Mouse (Mus musculus): ENCODE measurements around the gene Mrpl58.
"Not testable (repeated sequence)": the region's sequence is repeated elsewhere in the genome, so short reads cannot be mapped to it uniquely, and the experiment has no call there.

Mrpl58 gene

DNA sequence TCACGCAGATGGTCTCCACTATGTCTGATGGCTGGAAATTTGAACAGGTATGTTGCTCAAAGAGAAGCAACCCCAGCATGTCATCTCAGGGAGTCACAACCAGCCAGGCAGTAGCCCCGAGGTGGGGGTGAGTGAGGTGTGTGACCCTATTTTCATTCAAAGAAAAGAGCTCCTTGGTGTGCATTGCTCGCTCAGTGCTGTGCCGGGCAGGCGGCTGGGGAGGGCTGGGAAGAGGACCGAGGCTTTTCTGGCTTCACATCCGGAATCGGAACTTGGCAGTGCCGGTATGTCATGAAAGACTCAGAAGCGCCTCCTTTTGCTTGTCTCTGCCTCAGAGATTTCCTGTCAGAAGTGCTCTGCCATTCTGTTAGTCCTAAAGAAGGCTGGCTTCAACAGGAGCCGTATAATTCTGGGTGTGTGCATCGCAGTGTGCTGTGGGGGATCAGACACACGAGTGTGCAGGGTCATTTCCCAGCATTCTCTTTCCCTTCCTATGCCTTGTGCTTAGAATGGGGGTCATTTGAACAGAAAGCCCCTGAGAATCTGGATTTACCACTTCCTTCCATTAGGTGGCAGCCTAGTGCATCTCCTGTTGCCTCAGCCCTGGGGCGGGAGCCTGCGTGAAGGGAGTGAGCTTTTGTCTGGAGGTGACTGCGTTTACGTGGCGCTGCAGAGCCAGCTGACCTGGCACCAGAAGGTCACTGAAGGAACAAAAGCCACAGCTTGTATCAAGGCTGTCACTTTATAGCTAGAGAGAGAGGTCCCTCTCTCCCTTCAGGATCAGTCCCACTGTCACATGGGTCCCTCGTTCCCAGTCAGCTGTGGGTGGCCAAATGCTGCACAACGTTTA, 24.2 kb downstream of the Mrpl58 start:
- DNase-seq (ENCODE audit: low spot score in 2 of 2), result peak; percentile 57 to 66

DNA sequence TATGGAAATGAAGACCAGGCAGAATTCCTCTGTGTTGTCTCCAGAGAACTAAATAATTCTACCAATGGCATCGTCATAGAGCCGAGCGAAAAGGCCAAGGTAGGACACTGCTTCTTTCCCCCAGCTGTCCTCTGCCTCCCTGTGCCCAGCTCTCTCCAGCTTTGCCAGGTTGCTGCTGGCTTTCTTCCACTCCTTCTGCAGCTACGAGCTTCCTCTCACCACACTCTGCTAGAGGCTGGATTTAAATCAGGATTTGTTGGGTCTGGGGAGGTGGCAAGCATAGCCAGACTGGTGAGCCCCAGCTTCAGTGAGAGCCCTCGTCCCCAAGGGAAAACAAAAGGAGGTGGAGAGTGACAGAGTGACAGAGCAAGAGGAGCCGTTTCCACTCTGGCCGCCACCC, 25.8 kb downstream of the Mrpl58 start:
- no peak for DNase-seq (ENCODE audit: low spot score in 2 of 2)

DNA sequence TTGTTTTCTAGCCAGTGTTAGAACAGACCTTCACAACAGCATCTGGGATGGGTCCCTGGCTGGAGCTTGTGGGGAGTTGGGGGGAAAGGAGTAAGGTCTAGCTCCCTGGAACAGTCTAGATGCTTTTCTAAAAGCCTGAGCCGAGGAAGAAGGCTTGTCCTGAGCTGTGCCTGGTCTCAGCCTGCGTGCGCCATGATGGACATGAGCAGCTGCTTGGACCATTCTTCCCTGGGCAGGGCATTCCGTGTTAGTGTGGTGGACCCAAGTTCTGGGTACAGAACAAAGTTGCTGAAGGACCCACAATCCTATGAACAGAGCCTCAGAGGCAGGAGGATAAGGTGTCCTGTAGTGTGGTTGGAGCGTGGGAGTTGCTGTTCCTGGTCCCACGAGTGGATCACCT, 27.0 kb downstream of the Mrpl58 start:
- no peak for DNase-seq (ENCODE audit: low spot score in 2 of 2)

DNA sequence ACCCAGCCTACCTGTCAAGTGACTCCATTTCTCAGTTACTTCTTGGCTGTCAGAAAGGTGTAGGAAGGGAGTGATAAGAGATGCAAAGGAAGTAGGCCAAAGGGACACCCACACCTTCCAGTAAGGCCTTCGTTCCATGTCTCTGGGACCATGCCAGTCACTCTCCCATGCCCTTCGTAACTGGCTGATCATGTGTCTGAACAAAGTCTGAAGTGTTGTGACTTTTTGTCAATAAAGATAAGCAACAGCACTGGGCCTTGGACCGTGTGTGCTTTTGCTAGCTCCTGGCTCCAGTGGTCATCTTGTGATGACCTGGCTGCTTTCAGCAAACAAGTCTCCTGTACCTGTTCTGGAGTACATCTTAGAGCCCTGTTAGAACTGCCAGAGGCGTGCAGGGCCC, 29.3 kb downstream of the Mrpl58 start:
- no peak for DNase-seq (ENCODE audit: low spot score in 2 of 2)

DNA sequence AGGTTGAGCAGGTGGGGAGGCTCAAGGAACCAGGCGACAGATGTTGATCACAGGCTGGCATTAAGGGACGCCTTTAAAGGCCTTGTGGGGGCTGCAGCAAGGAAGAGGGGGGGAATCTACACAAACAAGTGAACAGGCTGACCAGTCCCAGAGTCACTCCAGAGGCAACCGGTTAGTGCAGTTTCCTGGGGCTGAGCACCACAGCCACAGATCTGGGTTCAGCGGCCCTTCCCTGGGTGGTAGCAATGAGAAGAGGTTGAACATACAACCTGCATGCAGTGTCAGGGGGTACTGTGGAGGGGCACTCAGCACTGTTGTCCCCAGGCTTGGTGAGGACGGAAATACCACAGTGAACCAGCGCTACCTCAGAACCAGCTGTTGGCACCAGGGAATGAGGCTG, 29.8 kb downstream of the Mrpl58 start:
- DNase-seq (ENCODE audit: low spot score in 2 of 2), result no peak

DNA sequence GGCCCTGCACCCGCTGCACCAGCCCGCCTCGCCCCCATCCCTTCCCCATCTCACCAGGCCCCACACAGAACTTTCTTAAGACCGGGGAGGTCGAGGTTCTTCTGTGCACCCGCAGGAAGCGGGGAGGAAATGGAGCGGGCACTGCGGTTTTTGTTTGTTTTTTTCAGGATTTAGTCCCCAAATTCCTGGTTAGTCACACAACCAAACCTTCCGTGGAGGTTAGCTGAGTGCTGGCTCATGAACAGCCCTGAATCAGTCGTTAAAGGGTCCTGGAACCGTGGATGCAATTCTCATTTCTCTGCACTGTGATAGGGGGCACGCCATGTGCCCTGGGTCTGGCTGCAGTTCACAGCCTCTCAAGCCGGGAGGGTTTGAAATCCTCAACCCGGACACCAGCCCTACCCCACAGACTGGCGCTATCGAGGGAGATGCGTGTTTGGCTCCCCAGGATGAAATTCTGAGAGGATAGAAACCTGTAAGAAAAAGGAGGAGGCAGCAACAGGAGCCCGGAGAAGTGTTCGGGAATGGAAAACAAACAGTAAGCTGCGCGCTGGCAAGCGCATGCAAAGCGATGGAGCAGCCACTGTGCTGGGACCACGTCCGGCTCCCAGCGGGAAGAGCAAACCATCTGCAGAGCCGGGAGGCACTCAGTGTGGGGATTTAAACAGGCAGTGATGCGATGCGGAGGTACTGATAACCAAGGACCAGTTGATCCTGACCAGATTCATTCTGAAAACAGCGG, 32.2 kb downstream of the Mrpl58 start:
- DNase-seq (ENCODE audit: low spot score in 2 of 2), result no peak

DNA sequence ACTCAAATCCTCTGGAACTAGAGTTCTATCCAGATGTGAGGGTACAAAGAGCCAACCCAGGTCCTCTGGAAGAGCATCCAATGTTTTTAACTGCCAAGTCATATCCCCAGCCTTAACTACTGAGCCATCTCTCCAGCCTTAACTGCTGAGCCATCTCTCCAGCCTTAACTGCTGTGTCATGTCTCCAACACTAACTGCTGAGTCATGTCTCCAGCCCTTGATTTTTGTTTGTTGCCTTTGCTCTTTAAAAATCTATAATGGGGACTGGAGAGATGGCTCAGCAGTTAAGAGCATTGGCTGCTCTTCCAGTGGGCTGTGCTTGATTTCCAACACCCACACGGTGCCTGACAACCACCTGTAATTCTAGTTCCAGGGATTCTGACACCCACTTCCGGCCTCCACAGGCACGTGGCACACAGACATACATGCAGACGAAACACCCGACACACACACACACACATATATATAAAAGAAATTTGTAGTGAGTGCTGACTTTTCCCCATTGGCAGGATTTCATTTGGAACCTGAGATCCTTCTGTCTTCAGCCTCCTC, 34.1 kb downstream of the Mrpl58 start:
- DNase-seq (ENCODE audit: low spot score in 2 of 2), result no peak

DNA sequence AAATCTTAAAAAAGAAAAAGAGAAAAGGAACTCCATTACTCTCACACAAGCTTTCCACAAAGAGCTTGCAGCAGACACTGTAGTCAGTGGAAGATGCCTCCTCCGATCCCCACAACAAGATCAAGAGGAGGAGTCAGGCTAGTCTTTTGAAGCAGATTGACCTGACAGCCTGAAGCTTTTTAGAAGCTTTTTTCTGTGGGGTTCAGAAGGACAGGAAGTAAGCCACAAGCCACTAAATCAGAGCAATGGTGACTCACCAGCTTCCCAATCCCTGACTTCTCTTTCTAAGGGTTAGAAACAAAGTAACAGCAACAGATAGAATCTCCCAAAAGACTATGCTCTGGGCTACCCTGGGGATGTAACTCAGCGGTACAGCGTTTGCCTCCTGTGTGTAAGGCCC, 35.8 kb downstream of the Mrpl58 start:
- no peak for DNase-seq (ENCODE audit: low spot score in 2 of 2)

DNA sequence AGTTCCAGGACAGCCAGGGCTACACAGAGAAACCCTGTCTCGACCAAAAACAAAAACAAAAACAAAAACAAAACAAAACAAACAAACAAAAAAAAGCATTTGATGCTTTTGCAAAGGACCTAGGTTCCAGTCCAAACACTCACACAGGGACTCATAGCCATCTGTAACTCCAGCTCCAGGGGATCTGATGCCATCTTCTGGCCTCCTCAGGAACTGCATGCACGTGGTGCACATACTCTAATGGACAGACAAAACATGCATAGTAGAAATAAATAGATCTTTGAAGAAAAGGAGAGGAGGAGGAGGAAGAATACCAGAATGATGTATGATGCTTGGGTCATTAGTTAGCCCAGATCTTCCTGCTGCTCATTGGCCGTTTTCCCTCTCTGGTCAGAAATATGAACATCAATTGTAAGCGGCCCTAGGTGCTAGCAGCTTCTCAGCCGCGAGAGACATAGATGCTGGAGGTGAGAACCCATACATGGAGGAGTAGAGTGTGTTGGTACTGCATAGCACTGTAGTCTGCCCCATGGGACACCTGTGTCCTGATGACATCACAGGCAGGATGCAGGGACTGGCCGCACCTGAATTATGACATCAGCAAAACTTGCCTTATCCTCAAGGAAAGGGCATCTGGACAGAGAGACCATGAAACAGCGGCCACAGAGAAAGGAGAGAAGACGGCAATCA, 36.5 kb downstream of the Mrpl58 start, which contains the start of gene Trim80:
Gene Trim80 (plus strand): TSS at position 640 of the 690 bp plus-strand sequence.
- DNase-seq (ENCODE audit: low spot score in 2 of 2), result no peak

DNA sequence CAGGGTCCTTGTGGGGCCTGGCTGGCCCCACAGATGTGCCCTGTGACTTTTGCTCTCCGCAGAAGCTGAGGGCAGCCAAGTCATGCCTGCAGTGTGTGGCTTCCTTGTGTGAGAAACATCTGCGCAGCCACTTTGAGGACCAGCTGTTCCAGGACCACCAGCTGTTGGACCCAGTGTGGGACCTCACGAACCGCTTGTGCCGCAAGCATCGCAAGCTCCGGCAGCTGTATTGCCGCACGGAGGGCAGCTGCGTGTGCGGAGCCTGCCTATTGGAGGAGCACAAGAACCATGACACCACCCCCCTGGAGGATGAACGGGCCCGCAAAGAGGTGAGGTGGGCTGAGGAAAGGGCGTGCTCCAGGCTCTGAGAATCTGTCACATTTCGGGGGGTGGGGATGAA, 37.9 kb downstream of the Mrpl58 start:
- DNase-seq (ENCODE audit: low spot score in 2 of 2), result no peak

DNA sequence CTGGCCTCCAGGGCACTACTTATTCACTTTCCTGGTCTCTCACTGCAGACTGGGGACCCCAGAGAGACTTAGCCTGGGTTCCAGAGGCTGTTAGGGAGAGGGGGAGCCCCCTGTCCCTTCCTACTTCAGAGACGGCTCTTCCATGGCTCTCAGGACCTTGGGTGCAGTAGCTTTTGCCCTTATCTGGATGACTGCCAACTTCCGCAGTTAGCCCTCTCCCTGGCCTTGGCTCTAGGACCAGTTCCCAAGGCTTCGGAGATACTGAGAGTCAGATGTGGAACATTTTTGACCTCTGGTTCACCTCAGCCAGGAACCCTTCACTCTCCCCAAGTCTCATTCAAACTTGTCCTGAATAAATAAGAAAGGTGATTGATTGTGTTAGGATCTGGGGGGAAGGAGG, 43.4 kb downstream of the Mrpl58 start:
- DNase-seq (ENCODE audit: low spot score in 2 of 2), result no peak

DNA sequence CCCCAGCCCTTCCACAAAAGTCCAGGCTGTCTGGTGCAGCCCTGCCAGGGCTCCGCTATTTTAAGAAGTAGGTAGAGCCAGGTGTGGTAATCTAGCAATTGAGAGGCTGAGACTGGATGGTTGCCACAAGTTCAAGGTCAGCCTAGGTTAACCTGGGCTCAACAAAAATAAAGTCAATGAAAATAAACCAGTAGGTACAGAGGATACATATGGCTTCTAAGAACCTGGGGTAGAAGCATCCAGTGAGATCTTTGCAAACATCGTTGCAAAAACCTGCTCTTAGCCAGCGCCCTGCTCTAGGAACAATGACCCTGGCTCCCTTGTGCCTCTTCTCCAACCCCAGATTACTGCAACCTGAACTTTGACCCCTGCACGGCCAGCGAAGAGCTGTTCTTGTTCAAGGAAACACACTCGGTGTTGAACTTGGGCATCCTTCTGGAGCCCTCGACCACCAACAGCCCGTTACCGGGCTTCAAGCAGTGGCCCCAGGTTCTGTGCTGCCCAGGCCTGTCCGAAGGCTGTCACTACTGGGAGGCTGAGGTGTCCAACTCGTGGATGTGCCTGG, 43.9 kb downstream of the Mrpl58 start:
- no peak for DNase-seq (ENCODE audit: low spot score in 2 of 2)

DNA sequence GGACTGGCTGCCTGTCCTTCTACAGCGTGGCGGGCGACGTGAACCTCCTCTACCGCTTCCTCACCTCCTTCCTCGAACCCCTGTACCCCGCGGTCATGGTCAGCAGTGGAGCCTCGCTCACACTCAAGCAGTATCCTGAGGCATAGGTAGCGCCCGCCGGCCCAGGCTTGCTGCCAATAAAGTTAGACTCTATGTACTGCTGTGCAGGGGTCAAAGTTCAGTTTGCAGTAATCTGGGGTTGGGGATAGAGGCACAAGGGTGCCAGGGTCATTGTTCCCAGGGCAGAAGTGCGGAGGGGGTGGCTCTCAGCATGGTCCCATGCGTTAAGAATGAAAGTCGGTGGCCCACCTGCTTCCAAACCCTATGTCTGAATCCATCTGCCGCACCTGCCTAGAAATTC, 44.5 kb downstream of the Mrpl58 start:
- no peak for DNase-seq (ENCODE audit: low spot score in 2 of 2)

DNA sequence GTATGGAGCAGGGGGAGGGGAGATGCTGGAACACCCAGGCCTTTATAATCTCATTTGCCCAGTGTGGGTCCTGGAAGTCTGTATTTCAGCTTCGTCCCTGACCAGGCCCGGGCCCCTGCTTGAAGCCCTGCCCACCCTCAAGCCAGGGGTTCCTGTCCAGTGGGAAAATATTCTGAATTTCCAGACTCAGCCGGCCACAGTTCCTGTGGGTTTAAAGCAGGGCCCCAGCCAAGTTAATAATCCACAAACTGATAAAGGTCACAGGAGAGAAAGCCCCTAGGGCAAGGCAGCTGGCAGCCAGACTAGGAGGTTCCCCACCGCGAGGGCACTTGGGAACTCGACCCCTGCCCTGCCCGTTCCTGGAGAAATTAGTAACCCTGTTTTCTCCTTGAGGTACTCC, 45.4 kb downstream of the Mrpl58 start:
- DNase-seq (ENCODE audit: low spot score in 2 of 2), result no peak

DNA sequence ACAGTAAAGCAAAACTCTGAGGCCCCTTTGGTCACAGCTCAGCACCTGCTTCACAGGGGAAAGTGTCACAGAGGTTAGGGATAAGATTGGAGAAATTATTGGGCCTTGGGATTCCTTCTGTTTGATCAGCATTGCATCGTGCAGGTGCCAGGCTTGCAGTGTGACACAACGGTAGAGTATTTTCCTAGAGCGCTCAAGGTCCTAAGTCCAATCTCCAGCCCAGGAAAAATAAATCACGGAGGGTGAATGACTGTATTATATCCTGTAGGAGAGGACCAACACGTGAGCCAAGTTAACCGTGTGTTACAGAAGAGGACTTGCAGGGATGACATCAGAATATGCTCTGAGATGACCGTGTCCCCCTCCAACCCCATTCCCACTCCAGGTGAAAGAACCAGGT, 46.6 kb downstream of the Mrpl58 start:
- DNase-seq (ENCODE audit: low spot score in 2 of 2), result no peak

DNA sequence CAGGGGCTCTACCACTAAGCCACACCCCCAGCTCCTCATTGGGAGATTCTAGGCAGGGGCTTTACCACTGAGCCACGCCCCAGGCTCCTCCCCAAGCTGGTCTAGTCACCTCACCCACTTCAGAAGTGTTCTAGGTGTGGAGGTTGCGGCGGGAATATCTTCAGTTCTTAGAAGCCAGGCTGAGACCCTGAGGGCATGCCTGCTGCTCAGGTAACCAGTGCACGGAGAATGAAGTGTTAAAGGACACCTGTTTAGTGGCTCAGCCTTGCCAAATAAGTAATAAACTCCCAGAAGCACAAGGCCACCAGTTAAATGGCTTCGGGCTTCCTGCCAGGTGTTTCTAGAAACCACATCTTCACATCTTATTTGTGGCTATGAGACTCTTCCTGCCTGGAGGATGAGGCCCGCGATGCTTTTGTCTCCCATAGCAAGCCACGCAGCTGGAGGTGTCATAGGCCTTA, 48.3 kb downstream of the Mrpl58 start:
- no peak for DNase-seq (ENCODE audit: low spot score in 2 of 2)

DNA sequence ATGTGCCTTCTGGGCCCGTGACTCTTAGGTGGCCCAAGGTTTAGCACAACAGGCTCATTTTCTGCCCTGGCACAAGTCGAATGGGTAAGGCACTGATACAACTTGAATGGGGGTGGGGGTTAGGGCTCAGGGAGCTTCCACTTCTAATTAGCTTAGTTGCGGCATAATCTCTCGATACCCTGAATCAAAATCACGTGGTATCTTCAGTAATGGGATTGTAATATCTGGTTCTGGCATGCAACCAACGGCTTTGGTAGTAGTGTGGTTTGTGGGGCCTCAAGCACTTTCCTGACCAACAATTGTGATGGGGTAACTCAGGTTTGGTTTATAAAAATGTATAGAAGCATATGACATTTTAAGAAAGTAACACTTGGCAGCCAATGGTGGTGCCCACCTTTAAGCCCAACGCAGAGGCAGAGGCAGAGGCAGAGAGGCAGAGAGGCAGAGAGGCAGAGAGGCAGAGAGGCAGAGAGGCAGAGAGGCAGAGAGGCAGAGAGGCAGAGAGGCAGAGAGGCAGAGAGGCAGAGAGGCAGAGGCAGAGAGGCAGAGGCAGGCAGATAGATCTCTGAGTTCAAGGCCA, 48.8 kb downstream of the Mrpl58 start:
- DNase-seq (ENCODE audit: low spot score in 2 of 2), result no peak

DNA sequence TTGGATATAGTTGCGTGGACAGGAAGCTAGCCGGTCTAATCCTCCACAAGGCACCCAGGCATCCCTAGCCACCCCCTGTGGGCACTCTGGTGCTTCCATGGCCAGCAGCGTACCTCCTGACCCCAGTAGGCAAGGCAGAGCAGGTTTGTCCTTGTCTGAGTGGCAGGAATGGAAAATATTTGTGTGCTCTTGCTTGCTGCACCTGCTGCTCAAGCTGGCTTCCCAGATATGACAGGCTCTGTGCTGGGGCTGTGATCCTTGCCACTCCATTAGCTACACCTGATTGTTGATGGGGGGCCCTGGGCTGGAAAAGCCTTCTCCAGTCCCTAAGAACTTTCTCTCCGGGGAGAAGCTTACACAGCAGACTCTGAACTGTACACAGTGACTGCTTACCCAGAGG, 49.8 kb downstream of the Mrpl58 start:
- DNase-seq (ENCODE audit: low spot score in 2 of 2), result no peak

DNA sequence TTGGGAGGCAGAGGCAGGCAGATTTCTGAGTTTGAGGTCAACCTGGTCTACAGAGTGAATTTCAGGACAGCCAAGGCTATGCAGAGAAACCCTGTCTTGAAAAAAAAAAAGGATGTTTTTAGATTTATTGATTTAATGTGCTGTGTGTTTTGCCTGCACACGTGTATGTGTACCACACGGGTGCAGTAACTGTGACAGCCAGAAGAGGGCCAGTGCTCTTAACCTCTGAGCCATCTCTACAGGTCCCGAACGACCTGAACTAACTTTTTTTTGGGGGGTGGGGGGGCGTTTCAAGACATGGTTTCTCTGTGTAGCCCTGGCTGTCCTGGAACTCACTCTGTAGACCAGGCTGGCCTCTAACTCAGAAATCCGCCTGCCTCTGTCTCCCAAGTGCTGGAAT, 51.3 kb downstream of the Mrpl58 start:
- DNase-seq (ENCODE audit: low spot score in 2 of 2), result not testable (repeated sequence)

DNA sequence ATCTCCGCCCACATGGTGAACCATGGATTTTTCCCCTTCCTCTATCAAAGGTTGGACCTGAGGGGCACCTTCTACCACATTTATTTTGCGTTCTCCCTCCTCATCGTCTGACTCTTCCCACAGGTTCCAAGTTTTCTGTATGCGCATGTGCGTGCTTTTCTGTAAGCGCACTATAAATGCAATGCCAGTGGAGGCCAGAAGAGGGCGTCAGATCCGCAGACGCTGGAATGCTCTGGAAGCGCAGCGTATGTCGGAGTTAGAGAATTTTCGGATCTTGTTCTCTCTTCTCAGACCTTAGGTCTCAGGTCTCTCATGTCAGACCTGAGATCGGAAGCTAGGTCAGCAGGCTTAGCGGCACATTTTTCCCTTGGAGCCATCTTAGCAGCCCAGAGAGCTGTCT, 52.1 kb downstream of the Mrpl58 start:
- no peak for DNase-seq (ENCODE audit: low spot score in 2 of 2)

DNA sequence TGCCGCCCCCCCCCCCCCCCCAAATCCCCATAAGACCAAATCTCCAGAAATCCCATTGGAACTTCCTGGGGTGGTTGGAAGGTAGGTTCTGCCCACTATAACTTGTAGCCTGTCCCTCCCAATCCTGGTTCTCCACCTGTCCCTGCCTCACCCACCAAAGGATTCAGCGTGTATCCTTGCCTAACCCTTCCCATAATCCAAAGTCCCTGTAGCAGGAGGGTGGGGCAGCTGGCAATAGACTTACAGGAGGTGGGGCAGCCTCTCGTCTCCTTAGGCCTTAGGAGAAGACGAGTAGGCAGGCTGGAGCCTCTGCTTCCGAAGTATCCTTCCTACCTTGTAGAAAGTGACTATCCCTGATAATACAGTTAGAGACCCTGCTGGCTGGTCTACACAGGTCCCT, 52.6 kb downstream of the Mrpl58 start:
- DNase-seq (ENCODE audit: low spot score in 2 of 2), result no peak

All from frontal cortex, postnatal 10 days (tissue).